Mouse (Mus musculus) limb, embryonic 12.5 days (tissue): ENCODE data around the gene Ncf1. TPM values are rescaled to one million over a fixed set of nuclear protein-coding genes. Genes with fewer than 3 reads are reported as not detected.

ENCODE experiments used
- ATAC-seq: fragments of 200-750 bp; cut with Nextera tagmentation; 2 replicates; pipeline ENCODE4 v1.8.0; 2017; ENCODE audit warnings: low read depth, moderate TSS enrichment; ENCODE audit not compliant: insufficient number of reproducible peaks, insufficient read depth, low FRiP score, low TSS enrichment
- H3K27ac ChIP-seq: fragments of 300-500 bp; sonication (generic); 2 replicates; pipeline ENCODE4 v1.5.1; 2016; ENCODE audit warnings: mild to moderate bottlenecking, moderate library complexity
- H3K27me3 ChIP-seq: fragments of 300-500 bp; sonication (generic); 2 replicates; pipeline ENCODE4 v1.6.1; 2016; ENCODE audit warnings: mild to moderate bottlenecking, moderate library complexity
- H3K36me3 ChIP-seq: fragments of 300-500 bp; sonication (generic); 2 replicates; pipeline ENCODE4 v1.6.1; 2016; ENCODE audit warnings: mild to moderate bottlenecking, moderate library complexity
- H3K4me1 ChIP-seq: fragments of 300-500 bp; sonication (generic); replicated peaks from 2 replicates; pipeline ENCODE4 v1.6.1; 2016
- H3K4me2 ChIP-seq: fragments of 300-500 bp; sonication (generic); 2 replicates; pipeline ENCODE4 v1.6.1; 2016; ENCODE audit warnings: mild to moderate bottlenecking, moderate library complexity
- H3K4me3 ChIP-seq: fragments of 300-500 bp; sonication (generic); replicated peaks from 2 replicates; pipeline ENCODE4 v1.5.1; 2016; ENCODE audit warnings: mild to moderate bottlenecking
- H3K9ac ChIP-seq: fragments of 300-500 bp; sonication (generic); replicated peaks from 2 replicates; pipeline ENCODE4 v1.6.1; 2016; ENCODE audit warnings: mild to moderate bottlenecking, moderate library complexity
- H3K9me3 ChIP-seq: fragments of 300-500 bp; sonication (generic); 2 replicates; pipeline ENCODE4 v1.6.1; 2016; ENCODE audit warnings: mild to moderate bottlenecking, moderate library complexity
- WGBS: fragments of 180-500 bp; shearing (Covaris S2); methylation state at CpG from one replicate; pipeline ENCODE4 v1.1.7; 2016; 5-methylcytosine and 5-hydroxymethylcytosine counted together
- polyA plus RNA-seq: library from polyadenylated mRNA; unstranded; fragments of >200 nt; fragmentation: Nextera tagmentation; extraction: Ambion mirVana; gene quantifications from 2 replicates; pipeline ENCODE4 v1.2.1, GENCODE M21; 2016

Gene Ncf1
- polyA plus RNA-seq, 1 experiment from 2014 or later, result 1.9 TPM

DNA sequence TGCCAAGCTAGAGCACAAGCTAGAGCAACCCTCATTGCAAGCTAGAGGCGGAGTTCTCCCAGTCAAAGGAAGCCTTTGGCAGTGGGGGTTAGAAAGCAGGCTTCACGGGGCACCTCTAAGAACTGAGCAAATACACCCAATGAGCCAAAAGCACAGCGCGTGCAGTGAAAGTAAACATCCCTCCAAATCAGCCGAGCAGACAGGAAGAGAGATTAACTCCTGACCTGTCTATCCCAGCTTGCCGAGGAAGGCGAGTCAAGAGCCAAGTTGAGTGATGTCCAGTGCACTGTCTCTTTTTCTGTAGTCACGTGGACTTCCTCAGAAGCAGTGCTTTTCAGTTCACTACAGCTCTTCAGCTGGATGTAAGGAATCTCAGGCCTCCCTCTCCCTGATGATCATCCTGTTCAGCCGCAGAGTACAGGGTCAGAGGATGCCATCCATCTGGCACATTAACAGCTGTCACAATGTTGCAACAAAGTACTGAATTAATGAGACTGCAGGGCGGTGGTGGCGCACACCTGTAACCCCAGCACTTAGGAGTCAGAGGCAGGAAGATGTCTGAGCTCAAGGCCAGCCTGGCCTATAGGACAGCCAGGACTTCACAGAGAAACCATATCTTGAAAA, 19.4 kb downstream of the Ncf1 start:
- WGBS, result 43% methylated on average over 11 of the region's 11 CpGs
- Histone ChIP-seq H3K9ac (no peak overlapping the region), H3K27ac (no peak overlapping the region), H3K36me3 (peaks cover 14% of the 10 kb centered on the region), H3K4me3 (no peak overlapping the region), H3K27me3 (no peaks in the 10 kb centered on the region), H3K9me3 (peaks cover 12% of the 10 kb centered on the region; the same call in 1 of the 2 replicates), H3K4me2 (no peak overlapping the region), H3K4me1 (no peaks in the 10 kb centered on the region)
- ATAC-seq, result no peak

DNA sequence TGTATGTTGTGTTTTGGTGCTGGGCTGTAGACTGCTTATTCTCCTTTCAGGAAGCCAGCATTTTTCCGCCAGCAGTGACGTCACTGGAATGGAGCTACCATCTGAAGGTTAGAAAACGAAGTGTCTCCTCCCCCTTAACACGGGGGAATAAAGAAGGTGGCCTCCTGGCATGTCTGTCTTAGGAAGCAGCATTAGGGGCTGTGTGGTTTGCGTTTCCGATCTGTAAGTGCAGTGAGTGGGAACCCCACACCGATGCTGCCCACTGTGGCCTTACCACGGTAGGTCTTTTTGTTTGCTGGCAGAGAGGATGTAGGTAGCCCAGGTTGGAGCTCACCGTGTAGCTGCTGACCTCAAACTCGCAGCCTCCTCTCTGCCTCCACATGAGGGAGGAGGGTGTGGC, 22.7 kb downstream of the Ncf1 start:
- H3K4me2 ChIP-seq, result no peak overlapping the region
- no peak for ATAC-seq
- H3K27me3 ChIP-seq, result no peaks in the 10 kb centered on the region
- H3K9ac ChIP-seq, result no peak overlapping the region
- no peak overlapping the region for H3K4me3 ChIP-seq
- peaks cover 11% of the 10 kb centered on the region; the same call in 1 of the 2 replicates for H3K9me3 ChIP-seq
- 82% methylated on average over 10 of the region's 10 CpGs for WGBS
- H3K36me3 ChIP-seq, result peaks cover 27% of the 10 kb centered on the region
- H3K27ac ChIP-seq, result no peak overlapping the region
- no peaks in the 10 kb centered on the region for H3K4me1 ChIP-seq

- 90% methylated on average over 8 of the region's 8 CpGs for WGBS
- no peaks in the 10 kb centered on the region for H3K4me1 ChIP-seq
- no peak overlapping the region for H3K4me3 ChIP-seq
- H3K27ac ChIP-seq, result no peak overlapping the region
- H3K36me3 ChIP-seq, result peaks cover 46% of the 10 kb centered on the region
- ATAC-seq, result no peak
- no peak overlapping the region for H3K9ac ChIP-seq
- no peaks in the 10 kb centered on the region for H3K9me3 ChIP-seq
- no peak overlapping the region for H3K4me2 ChIP-seq
- H3K27me3 ChIP-seq, result no peaks in the 10 kb centered on the region
These were observed 35.8 kb downstream of the Ncf1 start for GRCm38 (mm10) chr5:134193664-134194063.

- Histone ChIP-seq H3K36me3 (peaks cover 5% of the 10 kb centered on the region; the same call in 1 of the 2 replicates), H3K4me3 (no peak overlapping the region), H3K27me3 (no peaks in the 10 kb centered on the region), H3K9me3 (peaks cover 5% of the 10 kb centered on the region), H3K9ac (no peak overlapping the region), H3K27ac (no peak overlapping the region), H3K4me1 (peaks cover 1% of the 10 kb centered on the region), H3K4me2 (no peak overlapping the region)
- ATAC-seq, result no peak
- WGBS, result 73% methylated on average over 7 of the region's 7 CpGs
These were observed 40.9 kb downstream of the Ncf1 start for GRCm38 (mm10) chr5:134188571-134188970.

GRCm38 (mm10) chr5:134186961-134187731, 42.3 kb downstream of the Ncf1 start:
- peaks cover 15% of the 10 kb centered on the region for H3K4me1 ChIP-seq
- H3K9me3 ChIP-seq, result peaks cover 5% of the 10 kb centered on the region
- 78% methylated on average over 4 of the region's 4 CpGs for WGBS
- H3K27ac ChIP-seq, result no peak overlapping the region
- H3K4me2 ChIP-seq, result no peak overlapping the region
- H3K4me3 ChIP-seq, result no peak overlapping the region
- no peaks in the 10 kb centered on the region for H3K27me3 ChIP-seq
- no peak for ATAC-seq
- H3K36me3 ChIP-seq, result no peaks in the 10 kb centered on the region
- H3K9ac ChIP-seq, result no peak overlapping the region

DNA sequence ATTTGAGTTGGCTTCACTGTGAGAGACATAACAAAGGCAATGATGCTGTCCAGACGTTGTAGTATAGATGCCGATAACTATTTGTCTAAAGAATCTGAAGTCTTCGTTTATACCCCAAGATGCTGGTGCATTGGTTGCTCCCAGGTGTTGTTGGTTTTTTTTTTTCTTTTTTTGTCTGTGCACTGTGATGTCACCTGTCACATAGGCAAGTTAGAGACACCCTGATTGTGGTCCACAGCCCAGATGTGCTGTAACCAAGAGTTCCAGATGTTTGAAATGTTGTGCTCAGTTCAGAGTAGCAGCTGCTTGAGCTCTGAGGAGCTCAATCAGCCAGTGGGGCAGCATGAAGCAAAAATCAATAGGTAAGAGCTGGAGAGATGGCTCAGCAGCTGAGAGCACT, 43.4 kb downstream of the Ncf1 start:
- Histone ChIP-seq H3K4me1 (peaks cover 23% of the 10 kb centered on the region), H3K4me3 (no peak overlapping the region), H3K27me3 (no peaks in the 10 kb centered on the region), H3K4me2 (no peak overlapping the region), H3K9me3 (peaks cover 5% of the 10 kb centered on the region), H3K36me3 (no peaks in the 10 kb centered on the region), H3K9ac (no peak overlapping the region; the same call in 1 of the 2 replicates), H3K27ac (0 out of 2 replicates have a peak overlapping the region, but pooled peaks have one; percentile 30)
- WGBS, result 83% methylated on average over 3 of the region's 3 CpGs
- ATAC-seq, result no peak

DNA sequence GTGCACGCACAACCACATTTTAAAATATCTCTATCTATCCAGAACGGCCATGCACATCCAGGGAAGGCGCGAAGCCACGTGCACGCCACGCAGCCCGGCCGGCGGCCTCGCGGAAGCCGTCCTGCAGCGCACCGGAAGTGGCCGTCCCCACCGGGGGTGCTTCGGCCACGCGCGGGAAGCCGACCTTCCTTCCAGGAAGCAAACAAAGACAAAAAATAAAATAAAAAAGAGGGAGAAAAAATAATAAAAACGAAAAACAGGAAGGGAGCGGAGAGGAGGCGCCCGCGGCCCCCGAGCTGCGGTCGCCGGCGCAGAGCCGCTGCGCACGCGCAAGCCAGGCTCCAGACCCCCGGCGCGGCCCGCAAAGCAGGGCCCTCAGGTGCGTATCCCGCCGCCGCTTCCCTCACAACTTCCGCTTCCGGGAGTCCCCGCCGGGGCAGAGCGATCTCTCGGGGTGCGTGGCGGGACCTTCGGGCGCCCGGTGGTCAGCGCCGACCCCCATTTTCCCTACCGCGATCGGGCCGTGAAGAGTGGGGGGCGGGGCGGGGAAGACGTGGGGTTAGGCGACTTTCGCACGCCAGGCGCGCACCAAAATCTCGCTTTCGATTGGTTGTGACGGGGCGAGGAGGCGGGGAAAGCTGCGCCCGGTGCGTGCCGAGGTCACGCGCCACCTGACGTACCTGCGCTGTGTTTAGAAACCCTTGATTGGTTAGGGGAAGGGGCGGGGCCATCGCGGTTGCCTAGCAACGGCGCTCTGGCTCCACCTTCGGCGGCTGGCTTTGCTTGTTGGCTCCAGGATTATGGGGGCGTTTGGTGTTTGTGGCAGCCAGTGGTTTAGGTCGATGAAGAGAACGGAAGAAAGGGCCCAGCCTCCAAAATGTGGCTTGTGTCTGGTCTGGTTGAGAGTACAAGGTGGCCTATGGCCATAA, 45.3 kb downstream of the Ncf1 start, which contains the start of gene Gtf2ird2:
Gtf2ird2 (plus strand) TSS at position 140 of the 929 bp plus-strand sequence.
- peaks cover 23% of the 10 kb centered on the region for H3K4me1 ChIP-seq
- H3K27ac ChIP-seq, result peak within 1 kb of the TSS; percentile 96
- peak within 1 kb of the TSS; percentile 84 for H3K4me2 ChIP-seq
- H3K9ac ChIP-seq, result peak within 1 kb of the TSS; percentile 88
- peaks cover 5% of the 10 kb centered on the region for H3K9me3 ChIP-seq
- ATAC-seq, result peak; percentile 91
- no peaks in the 10 kb centered on the region for H3K27me3 ChIP-seq
- peak within 1 kb of the TSS; percentile 75 for H3K4me3 ChIP-seq
- no peaks in the 10 kb centered on the region for H3K36me3 ChIP-seq
- under 1% methylated on average over 92 of the region's 92 CpGs for WGBS

DNA sequence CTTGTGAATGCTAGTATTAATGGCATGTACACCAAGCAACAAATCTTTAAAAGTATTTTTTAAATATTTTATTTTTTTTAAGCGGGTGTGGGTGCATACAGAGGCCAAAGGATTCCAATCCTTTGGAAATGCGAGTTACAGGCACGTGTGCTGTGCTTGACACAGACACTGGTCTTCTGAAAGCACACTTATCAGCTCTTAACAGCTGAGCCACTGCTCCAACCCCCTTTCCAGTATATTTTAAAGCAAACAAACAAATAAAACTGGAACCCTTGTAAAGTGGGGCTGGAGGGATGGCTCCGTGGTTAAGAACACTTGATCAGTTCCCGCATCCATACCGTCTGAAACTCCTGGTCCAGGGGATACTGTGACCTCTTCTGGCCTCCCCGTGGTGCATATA, 46.3 kb downstream of the Ncf1 start:
- H3K36me3 ChIP-seq, result no peaks in the 10 kb centered on the region
- peak overlapping the region; percentile 84 for H3K4me2 ChIP-seq
- peak overlapping the region; percentile 75 for H3K4me3 ChIP-seq
- no peaks in the 10 kb centered on the region for H3K27me3 ChIP-seq
- H3K4me1 ChIP-seq, result peaks cover 23% of the 10 kb centered on the region
- peak overlapping the region; percentile 96 for H3K27ac ChIP-seq
- 54% methylated on average over 7 of the region's 7 CpGs for WGBS
- H3K9ac ChIP-seq, result peak overlapping the region; percentile 88
- no peak for ATAC-seq
- peaks cover 5% of the 10 kb centered on the region for H3K9me3 ChIP-seq

GRCm38 (mm10) chr5:134182735-134183134, 46.7 kb downstream of the Ncf1 start:
- Histone ChIP-seq H3K4me1 (peaks cover 23% of the 10 kb centered on the region), H3K4me2 (peak overlapping the region; percentile 84), H3K9me3 (peaks cover 5% of the 10 kb centered on the region), H3K27ac (0 out of 2 replicates have a peak overlapping the region, but pooled peaks have one; percentile 12), H3K27me3 (no peaks in the 10 kb centered on the region), H3K36me3 (no peaks in the 10 kb centered on the region), H3K9ac (peak overlapping the region; percentile 88), H3K4me3 (peak overlapping the region; percentile 75)
- WGBS, result 69% methylated on average over 4 of the region's 4 CpGs
- no peak for ATAC-seq

DNA sequence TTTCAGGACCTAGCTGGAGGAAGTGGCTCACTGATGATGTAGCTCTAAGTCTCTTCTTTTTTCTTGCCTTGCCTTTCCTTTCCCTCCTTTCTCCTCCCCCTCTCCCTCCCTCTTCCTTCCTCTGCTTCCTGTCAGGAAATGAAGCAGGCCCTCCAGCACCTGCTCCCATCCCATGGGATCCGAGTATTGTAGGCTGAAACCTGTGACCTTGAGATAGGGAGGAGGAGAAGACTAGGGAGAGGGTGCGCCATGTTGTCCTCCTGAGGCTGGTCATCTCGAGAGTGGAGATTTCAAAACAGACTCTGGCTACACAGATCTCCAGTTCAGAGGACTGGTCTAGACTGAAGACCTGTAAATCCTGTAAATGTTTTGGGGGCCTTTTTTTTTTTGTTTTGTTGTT, 47.3 kb downstream of the Ncf1 start:
- Histone ChIP-seq H3K4me2 (no peak overlapping the region), H3K4me1 (peaks cover 23% of the 10 kb centered on the region), H3K4me3 (no peak overlapping the region; the same call in 1 of the 2 replicates), H3K27ac (no peak overlapping the region), H3K27me3 (no peaks in the 10 kb centered on the region), H3K9me3 (no peaks in the 10 kb centered on the region), H3K9ac (no peak overlapping the region), H3K36me3 (no peaks in the 10 kb centered on the region)
- ATAC-seq, result no peak
- WGBS, result 62% methylated on average over 3 of the region's 3 CpGs

DNA sequence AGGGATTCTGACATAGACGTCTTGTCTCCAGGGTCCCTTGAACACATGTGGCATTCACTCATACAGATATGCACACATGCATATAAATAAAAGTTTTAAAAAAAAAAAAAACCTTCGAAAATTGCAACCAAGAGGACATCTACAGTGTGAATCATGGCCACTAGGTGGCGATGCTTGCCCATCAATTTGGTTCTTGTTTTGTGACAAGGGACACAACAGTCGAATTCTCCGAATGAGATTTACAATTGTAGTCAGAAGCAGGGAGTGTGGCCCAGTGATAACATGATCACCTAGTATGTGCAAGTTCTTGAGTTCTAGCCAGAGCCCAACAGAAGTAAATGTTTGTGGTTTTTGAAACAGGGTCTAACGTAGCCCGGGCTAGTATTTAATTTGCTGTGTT, 49.6 kb downstream of the Ncf1 start:
- Histone ChIP-seq H3K36me3 (no peaks in the 10 kb centered on the region), H3K4me1 (peaks cover 33% of the 10 kb centered on the region), H3K9me3 (no peaks in the 10 kb centered on the region), H3K27me3 (no peaks in the 10 kb centered on the region), H3K27ac (no peak overlapping the region), H3K9ac (no peak overlapping the region), H3K4me2 (no peak overlapping the region), H3K4me3 (no peak overlapping the region)
- ATAC-seq, result no peak
- WGBS, result 27% methylated on average over 7 of the region's 7 CpGs
